33 mouse cellular contexts compared by ENCODE assay signal in genomic region chr4:57770185-57770823, GRCm38 (mm10). TPM values are rescaled to one million over a fixed set of nuclear protein-coding genes. Genes with fewer than 3 reads are reported as not detected.
DNase-seq lines count a peak whose midpoint lies in the region; ATAC-seq and TF ChIP-seq lines count a peak whose summit lies in the region.
"Had no signal": no experiment of that assay in that cellular context is flagged by ENCODE, and none has a peak within 500 bp of the region (broad histone marks: within the 10 kb centered on the region; RNA-seq: fewer than 3 reads in every experiment).

No protein-coding gene starts in this region.

- H3K27ac ChIP-seq in ES-Bruce4 (ENCODE audit: insufficient read depth, low read length), result peak overlapping the region; percentile 98
- 0 out of 2 replicates have a peak overlapping the region, but pooled peaks have one; percentile 12 for H3K27ac ChIP-seq in brown adipose tissue, adult 24 weeks (replicated peaks; ENCODE audit: low read depth, low read length)
- no peak overlapping the region for H3K27ac ChIP-seq in forebrain, embryonic 11.5 days (ENCODE audit: low read depth, low read length)
- H3K27ac ChIP-seq: forebrain, embryonic 15.5 days; hindbrain, embryonic 14.5 days; kidney, embryonic 15.5 days; limb, embryonic 10.5 days; limb, embryonic 15.5 days; liver, embryonic 14.5 days; midbrain, embryonic 10.5 days; midbrain, embryonic 15.5 days; stomach, postnatal 0 days had no signal

- H3K4me2 ChIP-seq in forebrain, embryonic 11.5 days (ENCODE audit: low read depth, low read length, severe bottlenecking), result no peak overlapping the region
- H3K4me2 ChIP-seq: forebrain, embryonic 15.5 days; heart, embryonic 11.5 days; hindbrain, embryonic 14.5 days; kidney, embryonic 15.5 days; limb, embryonic 15.5 days; midbrain, embryonic 15.5 days had no signal

- H3K36me3 ChIP-seq in ES-Bruce4 (ENCODE audit: control insufficient read depth, insufficient read depth, low read length, poor library complexity, severe bottlenecking), result no peaks in the 10 kb centered on the region
- no peaks in the 10 kb centered on the region for H3K36me3 ChIP-seq in forebrain, embryonic 11.5 days (ENCODE audit: control insufficient read depth, insufficient read depth, low read length)
- H3K36me3 ChIP-seq: forebrain, embryonic 15.5 days; kidney, embryonic 15.5 days; limb, embryonic 10.5 days; limb, embryonic 15.5 days; midbrain, embryonic 10.5 days; midbrain, embryonic 15.5 days had no signal

- no peak for TF ChIP-seq POLR2A in ES-Bruce4 (IDR thresholded peaks at IDR 0.05; ENCODE audit: insufficient read depth, low read length)

- no peaks in the 10 kb centered on the region for H3K9me3 ChIP-seq in ES-Bruce4 (replicated peaks; ENCODE audit: control insufficient read depth, insufficient read depth, low read length, poor library complexity, severe bottlenecking)
- no peaks in the 10 kb centered on the region for H3K9me3 ChIP-seq in forebrain, embryonic 11.5 days (ENCODE audit: control insufficient read depth, low read length)
- H3K9me3 ChIP-seq: forebrain, embryonic 15.5 days; kidney, embryonic 15.5 days; limb, embryonic 10.5 days; limb, embryonic 15.5 days; midbrain, embryonic 10.5 days; midbrain, embryonic 15.5 days had no signal

- peaks cover 12% of the 10 kb centered on the region for H3K4me1 ChIP-seq in ES-Bruce4 (ENCODE audit: control insufficient read depth, insufficient read depth, low read length)
- peaks cover 17% of the 10 kb centered on the region for H3K4me1 ChIP-seq in brown adipose tissue, adult 24 weeks (ENCODE audit: control insufficient read depth, insufficient read depth, insufficient read length, low read length)
- no peaks in the 10 kb centered on the region for H3K4me1 ChIP-seq in forebrain, embryonic 11.5 days (replicated peaks; ENCODE audit: control insufficient read depth, insufficient read depth, low read length)
- H3K4me1 ChIP-seq: forebrain, embryonic 15.5 days; midbrain, embryonic 15.5 days had no signal

- no peak overlapping the region for H3K4me3 ChIP-seq in ES-Bruce4 (ENCODE audit: low read depth, low read length)
- H3K4me3 ChIP-seq in brown adipose tissue, adult 24 weeks (ENCODE audit: insufficient read depth, low read depth, low read length), result no peak overlapping the region
- no peak overlapping the region for H3K4me3 ChIP-seq in forebrain, embryonic 11.5 days (ENCODE audit: low read depth, low read length)
- H3K4me3 ChIP-seq: forebrain, embryonic 15.5 days; kidney, embryonic 15.5 days; limb, embryonic 10.5 days; limb, embryonic 15.5 days; midbrain, embryonic 10.5 days; midbrain, embryonic 15.5 days had no signal

- peak; percentile 37 for DNase-seq in NIH3T3 (ENCODE audit: low read depth)
- DNase-seq in layer of hippocampus, postnatal 25 days (ENCODE audit: extremely low spot score in 1 of 2, low spot score in 1 of 2), result no peak
- no peak for DNase-seq in layer of hippocampus, postnatal 36 days
- DNase-seq in forebrain, embryonic 11.5 days (ENCODE audit: low spot score), result no peak
- DNase-seq: adrenal gland, adult 2 months; adrenal gland, postnatal 36 days; cerebellum, adult 8-10 months; cerebellum, postnatal 25 days; gastrocnemius, postnatal 25 days; heart, adult 11 months; heart, postnatal 4 days; kidney, adult 18-20 months; kidney, postnatal 36 days; lung, adult 2 months; lung, postnatal 14 days; right cerebral cortex, adult 18-20 months; thymus, adult 18-20 months; thymus, postnatal 4 days had no signal

- no peak overlapping the region for H3K9ac ChIP-seq in ES-Bruce4 (ENCODE audit: low read depth, poor library complexity, severe bottlenecking)
- no peak overlapping the region for H3K9ac ChIP-seq in forebrain, embryonic 11.5 days (ENCODE audit: low read length)
- H3K9ac ChIP-seq: forebrain, embryonic 15.5 days; hindbrain, embryonic 14.5 days; kidney, embryonic 15.5 days; limb, embryonic 15.5 days; liver, embryonic 14.5 days; midbrain, embryonic 15.5 days had no signal

- no peak for TF ChIP-seq CTCF in ES-Bruce4 (IDR thresholded peaks at IDR 0.05; ENCODE audit: low read depth, low read length)

- H3K27me3 ChIP-seq in ES-Bruce4 (ENCODE audit: control insufficient read depth, insufficient read depth, low read length, poor library complexity, severe bottlenecking), result no peaks in the 10 kb centered on the region
- H3K27me3 ChIP-seq in forebrain, embryonic 11.5 days (ENCODE audit: control insufficient read depth, insufficient read depth, low read length), result no peaks in the 10 kb centered on the region
- H3K27me3 ChIP-seq: forebrain, embryonic 15.5 days; kidney, embryonic 15.5 days; limb, embryonic 15.5 days; midbrain, embryonic 15.5 days; Patski had no signal

- 0 out of 2 replicates have a peak, but pooled peaks have one; percentile 67 for TF ChIP-seq EP300 in ES-Bruce4 (IDR thresholded peaks at IDR 0.05; ENCODE audit: insufficient read depth, low read depth, low read length)

- ATAC-seq in forebrain, embryonic 11.5 days (replicated peaks; ENCODE audit: low FRiP score), result no peak
- ATAC-seq: activated CD4-positive, CD25-positive, alpha-beta regulatory T cell, adult 4 months; forebrain, embryonic 15.5 days; inflammation-experienced regulatory T-cells, adult 6 months; midbrain, embryonic 15.5 days; Patski had no signal

- 56% methylated on average over 4 of the region's 4 CpGs for WGBS in forebrain, embryonic 11.5 days

RNA-seq across cellular contexts. Expression of gene Akap2, which starts 52.8 kb away (rescaled TPM):
- polyA plus RNA-seq in ES-Bruce4 (2011; ENCODE audit: insufficient read depth, insufficient read length, low read depth, missing spikeins), result 91.4 and 96.5 TPM in 2 replicates
- polyA plus RNA-seq in brown adipose tissue, adult 24 weeks (2012; ENCODE audit: insufficient read depth, insufficient read length, missing spikeins), result 30.6 and 41.6 TPM in 2 replicates
- 10 to 100 TPM; 42.3 to 42.5 TPM for total RNA-seq in layer of hippocampus, postnatal 25 days (2021)
- total RNA-seq in layer of hippocampus, postnatal 36 days (2021), result 10 to 100 TPM; 45.8 to 52.7 TPM
- polyA plus RNA-seq in forebrain, embryonic 11.5 days (2014; fragmentation: Nextera tagmentation; extraction: Ambion mirVana), result 15.5 and 16.9 TPM in 2 replicates
